Mouse (Mus musculus) inflammation-experienced regulatory T-cells, adult 6 months (primary cell): ENCODE results near the gene Dqx1. TPM values are rescaled to one million over a fixed set of nuclear protein-coding genes. Genes with fewer than 3 reads are reported as not detected.

Experiments used
- ATAC-seq: one replicate; pipeline ENCODE4 v1.8.0; 2017
- polyA plus RNA-seq, 3 experiments: library from polyadenylated mRNA; unstranded; fragments of 100-300 nt; shearing (Covaris generic); gene quantifications; one replicate each; pipeline ENCODE4 v1.2.1; 2017

Dqx1 gene
- polyA plus RNA-seq, 3 experiments from 2014 or later: 2.1 to 2.7 (median 2.7) TPM

- peak; percentile 75 for ATAC-seq
These were observed 51.4 kb downstream of the Dqx1 start, which contains the start of gene Mrpl53 for GRCm38 (mm10) chr6:83108762-83109668. Gene Mrpl53, plus strand, starts transcription at chr6:83109040.

DNA sequence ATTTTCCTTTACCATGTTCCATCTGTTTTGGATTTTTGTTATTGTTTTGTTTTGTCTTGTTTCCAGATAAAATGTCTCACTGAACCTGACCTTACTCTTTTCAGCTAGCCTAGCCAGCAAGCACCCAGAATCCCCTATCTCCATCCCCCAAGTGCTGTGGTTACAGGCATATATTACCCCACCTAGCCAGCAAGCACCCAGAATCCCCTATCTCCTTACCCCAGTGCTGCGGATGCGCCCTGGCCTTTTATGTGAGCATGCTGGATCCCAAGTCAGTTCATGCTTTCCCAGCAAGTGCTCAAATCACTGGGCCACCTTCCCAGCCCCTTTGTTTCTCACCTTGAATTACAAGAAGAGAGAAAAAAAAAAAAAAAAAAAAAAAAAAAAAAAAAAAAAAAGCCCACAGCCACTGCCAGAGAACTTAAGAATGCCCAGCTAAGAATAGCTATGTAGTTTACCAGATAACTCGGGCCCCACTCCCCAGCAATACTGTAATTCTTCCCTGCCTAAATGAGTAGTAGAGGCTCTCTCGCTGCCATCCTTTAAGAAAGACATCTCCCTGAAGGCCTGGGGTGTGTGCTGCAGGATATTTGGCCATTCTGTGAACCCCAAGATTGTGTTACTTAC lies 54.0 kb downstream of the Dqx1 start:
- ATAC-seq: no peak

DNA sequence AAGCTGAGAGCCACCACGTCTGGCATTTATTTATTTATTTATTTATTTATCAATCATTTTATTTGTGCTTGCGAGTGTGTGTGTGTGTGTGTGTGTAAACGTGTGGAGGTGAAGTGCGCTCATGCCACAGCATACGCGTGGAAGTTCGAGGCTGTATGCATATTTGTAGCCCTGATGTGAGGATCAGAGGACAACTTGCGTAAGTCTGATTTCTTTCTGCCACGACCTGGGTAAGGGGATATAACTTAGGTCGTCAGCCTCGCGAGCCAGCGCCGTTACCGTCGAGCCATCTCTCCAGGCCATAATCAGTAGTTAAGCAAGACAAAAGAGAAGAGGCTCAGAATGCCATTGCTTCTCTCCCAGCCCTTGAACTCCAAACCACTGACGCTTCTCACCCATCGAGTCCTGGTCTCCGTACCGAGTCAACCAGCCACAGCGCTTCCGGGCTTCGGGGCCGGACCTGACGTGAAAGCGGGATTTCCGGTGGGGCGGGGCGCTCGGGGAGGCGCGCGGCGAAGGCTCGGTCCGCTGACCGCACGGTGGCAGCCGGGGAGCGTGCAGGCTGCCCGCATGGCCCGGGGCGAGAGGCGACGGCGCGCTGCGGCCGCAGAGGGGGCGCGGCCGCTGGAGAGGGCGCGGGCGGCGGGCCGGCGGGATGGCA lies 57.5 kb downstream of the Dqx1 start, which contains the start of gene Mogs:
Gene Mogs (plus strand): TSS at position 486 of the 661 bp plus-strand sequence.
- peak; percentile 86 for ATAC-seq

DNA sequence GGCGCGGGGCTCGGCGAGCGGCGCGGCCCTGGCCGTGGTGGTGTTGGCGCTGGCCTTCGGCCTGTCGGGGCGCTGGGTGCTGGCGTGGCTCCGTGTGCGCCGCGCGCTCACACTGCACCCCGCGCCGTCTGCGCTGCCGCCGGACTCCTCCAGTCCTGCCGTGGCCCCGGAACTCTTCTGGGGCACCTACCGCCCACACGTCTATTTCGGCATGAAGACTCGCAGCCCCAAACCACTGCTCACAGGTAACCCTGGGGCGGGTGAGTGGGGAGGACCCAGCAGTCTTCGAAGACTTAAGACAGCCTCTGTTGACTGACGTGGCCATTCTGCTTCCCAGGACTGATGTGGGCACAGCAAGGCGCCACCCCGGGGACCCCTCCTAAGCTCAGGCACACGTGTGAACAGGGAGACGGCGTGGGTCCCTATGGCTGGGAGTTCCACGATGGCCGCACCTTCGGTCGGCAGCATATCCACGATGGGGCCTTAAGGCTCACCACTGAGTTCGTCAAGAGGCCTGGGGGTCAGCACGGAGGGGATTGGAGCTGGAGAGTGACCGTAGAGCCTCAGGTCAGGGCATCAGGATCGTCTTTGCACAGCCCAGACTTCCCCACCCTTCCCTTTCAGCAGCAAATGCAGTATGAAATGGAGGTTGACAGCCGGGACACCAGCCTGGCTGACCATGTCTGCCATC lies 58.2 kb downstream of the Dqx1 start:
- ATAC-seq: peak; percentile 67

- ATAC-seq: no peak
These were observed 58.9 kb downstream of the Dqx1 start for GRCm38 (mm10) chr6:83116373-83117164.

Other genes with a start within 250 kb of the Dqx1 start
- 1 to 10 TPM; 2.4 to 3.6 (median 3.1) TPM for gene Sema4f, start 118.1 kb upstream of the Dqx1 start, polyA plus RNA-seq
- gene M1ap, start 110.9 kb upstream of the Dqx1 start, polyA plus RNA-seq: 1 to 10 TPM in 1 of 3 experiments, under 1 TPM in 1, not detected in 1; 0.17 to 1.8 TPM
- gene Dok1, start 24.4 kb upstream of the Dqx1 start, polyA plus RNA-seq: 10 to 100 TPM; 23.6 to 36.1 (median 30.4) TPM
- gene Loxl3, start 23.7 kb upstream of the Dqx1 start, polyA plus RNA-seq: not detected
- gene Aup1, start 3.3 kb upstream of the Dqx1 start, polyA plus RNA-seq: 100 to 1,000 TPM; 423 to 474 (median 448) TPM
- 10 to 100 TPM; 23.5 to 29.2 (median 28.4) TPM for gene Htra2, start 2.6 kb upstream of the Dqx1 start, polyA plus RNA-seq
- not detected for gene Tlx2, start 12.4 kb downstream of the Dqx1 start, polyA plus RNA-seq
- 10 to 100 TPM; 37.0 to 49.3 (median 49.1) TPM for gene Pcgf1, start 20.0 kb downstream of the Dqx1 start, polyA plus RNA-seq
- gene Lbx2, start 28.5 kb downstream of the Dqx1 start, polyA plus RNA-seq: not detected
- gene Ccdc142, start 43.8 kb downstream of the Dqx1 start, polyA plus RNA-seq: 1 to 10 TPM in 1 of 3 experiments, under 1 TPM in 1, not detected in 1; 0.79 to 3.2 TPM
- 1 to 10 TPM in 2 of 3 experiments, under 1 TPM in 1; 0.82 to 1.1 (median 1.1) TPM for gene Gm42688, start 43.8 kb downstream of the Dqx1 start, polyA plus RNA-seq
- gene Mrpl53, start 51.2 kb downstream of the Dqx1 start, polyA plus RNA-seq: 10 to 100 TPM; 60.0 to 78.3 (median 66.2) TPM
- gene Mogs, start 57.7 kb downstream of the Dqx1 start, polyA plus RNA-seq: 10 to 100 TPM in 2 of 3 experiments, 1 to 10 TPM in 1; 7.7 to 13.3 (median 12.9) TPM
- 10 to 100 TPM; 25.1 to 28.9 (median 28.3) TPM for gene Wbp1, start 63.7 kb downstream of the Dqx1 start, polyA plus RNA-seq
- gene Ino80b, start 67.6 kb downstream of the Dqx1 start, polyA plus RNA-seq: 1 to 10 TPM in 2 of 3 experiments, not detected in 1; 1.0 to 2.8 TPM
- gene Rtkn, start 77.6 kb downstream of the Dqx1 start, polyA plus RNA-seq: 1 to 10 TPM in 1 of 3 experiments, not detected in 2; 3.7 TPM
- under 1 TPM in 2 of 3 experiments, not detected in 1; 0.19 to 0.48 TPM for gene Wdr54, start 98.6 kb downstream of the Dqx1 start, polyA plus RNA-seq
- gene 1700003E16Rik, start 98.6 kb downstream of the Dqx1 start, polyA plus RNA-seq: not detected
- gene Dctn1, start 108.1 kb downstream of the Dqx1 start, polyA plus RNA-seq: 10 to 100 TPM; 15.5 to 21.0 (median 16.1) TPM
- under 1 TPM in 2 of 3 experiments, not detected in 1; 0.49 to 0.59 TPM for gene Slc4a5, start 162.0 kb downstream of the Dqx1 start, polyA plus RNA-seq